38 mouse cellular contexts compared by ENCODE assay signal in the genomic region with DNA sequence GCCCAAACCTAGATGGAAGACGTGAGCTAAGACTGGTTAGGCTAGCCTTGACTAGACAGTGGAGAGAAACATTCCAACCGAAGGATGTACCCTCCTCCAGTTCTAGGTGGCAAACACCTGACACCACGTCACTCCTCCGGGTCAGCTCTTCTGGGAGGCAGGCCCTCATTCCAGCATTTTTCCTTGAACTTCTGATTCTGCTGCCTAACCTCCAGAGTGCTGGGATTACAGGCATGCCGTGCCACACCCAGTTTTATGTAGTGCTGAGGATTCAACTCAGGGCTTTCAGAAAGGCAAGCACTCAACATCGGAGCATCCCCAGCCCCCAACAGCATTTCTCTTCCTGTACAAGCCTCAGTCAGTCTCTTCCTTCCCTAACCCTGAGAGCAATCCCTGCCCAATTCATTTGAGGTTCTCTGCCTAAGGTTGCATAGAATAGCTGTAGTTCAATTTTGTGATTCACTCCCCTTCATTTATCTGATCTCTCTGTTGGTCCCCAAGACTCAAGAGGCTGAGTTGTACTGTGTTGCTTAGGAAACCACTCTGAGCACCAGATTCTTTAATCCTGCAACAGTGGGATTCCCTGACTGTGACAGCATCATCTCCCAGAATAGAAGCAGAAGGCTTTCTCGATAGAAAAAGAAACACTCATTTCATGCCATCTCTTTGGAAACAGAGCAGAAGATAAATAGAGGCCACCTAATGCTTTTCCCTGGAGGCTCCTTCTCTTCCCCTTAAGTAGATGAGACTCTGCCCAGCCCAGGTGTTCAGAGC. TPM values are rescaled to one million over a fixed set of nuclear protein-coding genes. Genes with fewer than 3 reads are reported as not detected.
DNase-seq lines count a peak whose midpoint lies in the region; ATAC-seq and TF ChIP-seq lines count a peak whose summit lies in the region.
"Had no signal": no experiment of that assay in that cellular context is flagged by ENCODE, and none has a peak within 500 bp of the region (broad histone marks: within the 10 kb centered on the region; RNA-seq: fewer than 3 reads in every experiment).

No protein-coding gene starts in this region.

- no peak for TF ChIP-seq POLR2A in CH12.LX (IDR thresholded peaks at IDR 0.05; ENCODE audit: low read depth, low read length)

- peak; percentile 61 for DNase-seq in forebrain, postnatal 0 days
- DNase-seq in left cerebral cortex, adult 2 months (ENCODE audit: extremely low spot score in 1 of 2, low spot score in 2 of 2): no peak
- no peak for DNase-seq in left cerebral cortex, postnatal 36 days (ENCODE audit: low spot score in 2 of 2)
- no peak for DNase-seq in CH12.LX (ENCODE audit: extremely low read depth)
- peak; percentile 88 for DNase-seq in brain, adult 2 months (ENCODE audit: low read depth, low spot score)
- no peak for DNase-seq in thymus, postnatal 14 days
- no peak for DNase-seq in kidney, postnatal 36 days
- DNase-seq: adrenal gland, adult 8-10 months; cerebellum, adult 11-12 months; cerebellum, postnatal 14 days; gastrocnemius, postnatal 36 days; kidney, adult 2 months; lung, embryonic 14.5 days; lung, postnatal 14 days had no signal

- TF ChIP-seq CTCF in forebrain, postnatal 0 days (IDR thresholded peaks at IDR 0.05; ENCODE audit: low read depth): no peak
- no peak for TF ChIP-seq CTCF in left cerebral cortex, adult 2 months (IDR thresholded peaks at IDR 0.05)
- TF ChIP-seq CTCF in CH12.LX (conservative IDR thresholded peaks at IDR 0.05 in 1 of 2, IDR thresholded peaks at IDR 0.05 in 1 of 2; ENCODE audit: low read depth in 2 of 2, low read length in 2 of 2): no peak

- no peak overlapping the region for H3K9ac ChIP-seq in forebrain, postnatal 0 days
- H3K9ac ChIP-seq in forebrain, embryonic 15.5 days (replicated peaks): no peak overlapping the region
- no peak overlapping the region for H3K9ac ChIP-seq in CH12.LX (ENCODE audit: insufficient read depth, low read depth)
- H3K9ac ChIP-seq: hindbrain, embryonic 12.5 days; intestine, embryonic 15.5 days; limb, embryonic 12.5 days; liver, embryonic 15.5 days; lung, embryonic 14.5 days; midbrain, embryonic 15.5 days had no signal

- peak; percentile 70 for ATAC-seq in forebrain, postnatal 0 days
- no peak for ATAC-seq in forebrain, embryonic 15.5 days (replicated peaks)
- ATAC-seq: hindbrain, postnatal 0 days; intestine, embryonic 15.5 days; midbrain, embryonic 15.5 days had no signal

- in situ Hi-C loops in CH12.LX (cut with MboI; ENCODE audit: low pct_ligation_motif_present, low pct_unique_long_range_greater_than_20kb, low sequenced_read_pairs): no loop called here

- H3K4me2 ChIP-seq in forebrain, postnatal 0 days (ENCODE audit: low read depth): no peak overlapping the region
- no peak overlapping the region for H3K4me2 ChIP-seq in forebrain, embryonic 15.5 days (replicated peaks)
- no peak overlapping the region for H3K4me2 ChIP-seq in CH12.LX (ENCODE audit: insufficient read depth, low read depth, poor library complexity, severe bottlenecking)
- H3K4me2 ChIP-seq: hindbrain, embryonic 12.5 days; intestine, embryonic 15.5 days; limb, embryonic 12.5 days; liver, embryonic 15.5 days; lung, embryonic 14.5 days; midbrain, embryonic 15.5 days had no signal

- peaks cover 5% of the 10 kb centered on the region; the same call in 1 of the 2 replicates for H3K4me1 ChIP-seq in forebrain, postnatal 0 days (ENCODE audit: insufficient read depth)
- H3K4me1 ChIP-seq in forebrain, embryonic 15.5 days: peaks cover 18% of the 10 kb centered on the region
- H3K4me1 ChIP-seq in CH12.LX (ENCODE audit: control insufficient read depth in 1 of 2, insufficient read depth in 2 of 2): peaks cover 6 to 34% of the 10 kb centered on the region in 2 experiments

- no peaks in the 10 kb centered on the region for H3K36me3 ChIP-seq in forebrain, postnatal 0 days (ENCODE audit: insufficient read depth)
- H3K36me3 ChIP-seq in forebrain, embryonic 15.5 days: no peaks in the 10 kb centered on the region
- no peaks in the 10 kb centered on the region for H3K36me3 ChIP-seq in CH12.LX (replicated peaks in 1 of 2; ENCODE audit: control insufficient read depth in 1 of 2, insufficient read depth in 1 of 2, low read length in 1 of 2)
- H3K36me3 ChIP-seq: hindbrain, embryonic 12.5 days; intestine, embryonic 15.5 days; limb, embryonic 12.5 days; liver, embryonic 15.5 days; midbrain, embryonic 15.5 days had no signal

- no peaks in the 10 kb centered on the region for H3K79me2 ChIP-seq in CH12.LX (replicated peaks; ENCODE audit: control insufficient read depth, extremely low read depth, insufficient read depth, poor library complexity, severe bottlenecking)

- no peaks in the 10 kb centered on the region for H3K9me3 ChIP-seq in forebrain, postnatal 0 days (ENCODE audit: low read length)
- no peaks in the 10 kb centered on the region for H3K9me3 ChIP-seq in forebrain, embryonic 15.5 days
- H3K9me3 ChIP-seq in CH12.LX (replicated peaks; ENCODE audit: low read length): no peaks in the 10 kb centered on the region
- H3K9me3 ChIP-seq: hindbrain, embryonic 12.5 days; intestine, embryonic 15.5 days; limb, embryonic 12.5 days; liver, embryonic 15.5 days; midbrain, embryonic 15.5 days had no signal

- no peak for TF ChIP-seq RAD21 in CH12.LX (IDR thresholded peaks at IDR 0.05; ENCODE audit: low read depth, low read length)

- no peak overlapping the region for H3K4me3 ChIP-seq in forebrain, postnatal 0 days (ENCODE audit: low read depth, low read length)
- H3K4me3 ChIP-seq in forebrain, embryonic 15.5 days: no peak overlapping the region
- no peak overlapping the region for H3K4me3 ChIP-seq in left cerebral cortex, adult 2 months
- H3K4me3 ChIP-seq in CH12.LX (replicated peaks in 1 of 3; ENCODE audit: low read depth in 2 of 3, low read length in 2 of 3, poor library complexity in 1 of 3): no peak overlapping the region
- H3K4me3 ChIP-seq: erythroblast, embryonic 14.5 days; hindbrain, embryonic 12.5 days; intestine, embryonic 15.5 days; limb, embryonic 12.5 days; liver, embryonic 15.5 days; midbrain, embryonic 15.5 days had no signal

- TF ChIP-seq EP300 in CH12.LX (IDR thresholded peaks at IDR 0.05; ENCODE audit: low read length): no peak

- intact Hi-C loops in left cerebral cortex, adult 2 months (cut with DNase I): loop anchor here (10.0 kb wide), 1 partner anchor 854 kb away; a partner anchor contains a TSS
- intact Hi-C loops in left cerebral cortex, postnatal 36 days (cut with DNase I): no loop called here

- H3K27me3 ChIP-seq in forebrain, postnatal 0 days (ENCODE audit: insufficient read depth, low read length): no peaks in the 10 kb centered on the region
- H3K27me3 ChIP-seq in forebrain, embryonic 15.5 days: no peaks in the 10 kb centered on the region
- H3K27me3 ChIP-seq in CH12.LX (replicated peaks): peaks cover 3% of the 10 kb centered on the region
- H3K27me3 ChIP-seq: intestine, embryonic 15.5 days; midbrain, embryonic 15.5 days had no signal

- dilution Hi-C loops in CH12.LX (cut with MboI; ENCODE audit: extremely low pct_ligation_motif_present, extremely low pct_unique_long_range_greater_than_20kb, low sequenced_read_pairs): no loop called here

- H3K27ac ChIP-seq in forebrain, postnatal 0 days (ENCODE audit: low read depth, low read length): peak overlapping the region; percentile 54; the same call in 1 of the 2 replicates
- H3K27ac ChIP-seq in forebrain, embryonic 15.5 days (replicated peaks): no peak overlapping the region
- peak overlapping the region; percentile 58 for H3K27ac ChIP-seq in left cerebral cortex, adult 2 months
- H3K27ac ChIP-seq in CH12.LX (ENCODE audit: insufficient read depth, low read depth): no peak overlapping the region
- H3K27ac ChIP-seq: hindbrain, embryonic 12.5 days; hindbrain, postnatal 0 days; intestine, embryonic 15.5 days; limb, embryonic 12.5 days; liver, embryonic 15.5 days; midbrain, embryonic 15.5 days had no signal

- WGBS in forebrain, postnatal 0 days: 76% methylated on average over 7 of the region's 7 CpGs
- WGBS in forebrain, embryonic 15.5 days: 85% methylated on average over 7 of the region's 7 CpGs

RNA-seq across cellular contexts. Expression of a gene that starts 10.2 kb away (rescaled TPM):
- total RNA-seq in forebrain, postnatal 0 days (2014; rRNA removed): 5.0 and 6.3 TPM in 2 replicates
- 2.8 and 3.0 TPM in 2 replicates for polyA plus RNA-seq in forebrain, postnatal 0 days (2015; fragmentation: Nextera tagmentation; extraction: Ambion mirVana)
- polyA plus RNA-seq in forebrain, embryonic 15.5 days (2015; fragmentation: Nextera tagmentation; extraction: Ambion mirVana): 2.4 TPM in 2 replicates
- 10 to 100 TPM; 28.4 to 31.2 TPM for total RNA-seq in left cerebral cortex, adult 2 months (2021)
- 10 to 100 TPM; 27.2 to 35.8 TPM for total RNA-seq in left cerebral cortex, postnatal 36 days (2021)
- total RNA-seq in CH12.LX (2012; rRNA removed) (0.21 TPM in 1 of 2 replicates, not detected in the other), CH12.LX (2014; rRNA removed) (not detected in 2 replicates)
- 0.10 and 0.14 TPM in 2 replicates for polyA plus RNA-seq in CH12.LX (2012; ENCODE audit: insufficient read length, low read depth)
- polyA plus RNA-seq: erythroblast, embryonic 14.5 days had no signal

RNA-seq across cellular contexts. Expression of a gene that starts 17.3 kb away (rescaled TPM):
- 80.3 and 83.0 TPM in 2 replicates for total RNA-seq in forebrain, postnatal 0 days (2014; rRNA removed)
- polyA plus RNA-seq in forebrain, postnatal 0 days (2015; fragmentation: Nextera tagmentation; extraction: Ambion mirVana): 52.7 and 57.6 TPM in 2 replicates
- polyA plus RNA-seq in forebrain, embryonic 15.5 days (2015; fragmentation: Nextera tagmentation; extraction: Ambion mirVana): 63.5 and 66.1 TPM in 2 replicates
- 10 to 100 TPM; 80.2 to 85.6 TPM for total RNA-seq in left cerebral cortex, adult 2 months (2021)
- total RNA-seq in left cerebral cortex, postnatal 36 days (2021): 10 to 100 TPM; 80.5 to 84.2 TPM
- total RNA-seq in CH12.LX (2012; rRNA removed) (33.0 and 52.2 TPM in 2 replicates), CH12.LX (2014; rRNA removed) (39.9 and 40.7 TPM in 2 replicates)
- polyA plus RNA-seq in CH12.LX (2012; ENCODE audit: insufficient read length, low read depth): 40.2 and 42.8 TPM in 2 replicates

RNA-seq across cellular contexts. Expression of a gene that starts 17.5 kb away (rescaled TPM):
- total RNA-seq in forebrain, postnatal 0 days (2014; rRNA removed): 2.0 and 3.2 TPM in 2 replicates
- polyA plus RNA-seq in forebrain, postnatal 0 days (2015; fragmentation: Nextera tagmentation; extraction: Ambion mirVana): 2.6 and 3.5 TPM in 2 replicates
- polyA plus RNA-seq in forebrain, embryonic 15.5 days (2015; fragmentation: Nextera tagmentation; extraction: Ambion mirVana): 21.2 and 23.0 TPM in 2 replicates
- total RNA-seq in left cerebral cortex, adult 2 months (2021): under 1 TPM; 0.77 to 0.89 TPM
- under 1 TPM; 0.43 to 0.74 TPM for total RNA-seq in left cerebral cortex, postnatal 36 days (2021)
- total RNA-seq in CH12.LX (2012; rRNA removed): 28.8 and 34.5 TPM in 2 replicates
- 21.6 and 22.8 TPM in 2 replicates for total RNA-seq in CH12.LX (2014; rRNA removed)
- polyA plus RNA-seq in CH12.LX (2012; ENCODE audit: insufficient read length, low read depth): 48.5 and 53.3 TPM in 2 replicates

RNA-seq across cellular contexts. Expression of a gene that starts 26.4 kb away (rescaled TPM):
- total RNA-seq in forebrain, postnatal 0 days (2014; rRNA removed): 0.29 TPM in 1 of 2 replicates, not detected in the other
- 0.07 TPM in 1 of 2 replicates, not detected in the other for polyA plus RNA-seq in forebrain, postnatal 0 days (2015; fragmentation: Nextera tagmentation; extraction: Ambion mirVana)
- 0.28 TPM in 1 of 2 replicates, not detected in the other for polyA plus RNA-seq in forebrain, embryonic 15.5 days (2015; fragmentation: Nextera tagmentation; extraction: Ambion mirVana)
- not detected for total RNA-seq in left cerebral cortex, adult 2 months (2021)
- total RNA-seq in left cerebral cortex, postnatal 36 days (2021): under 1 TPM in 1 of 2 experiments, not detected in 1; 0.59 TPM
- 0.08 and 0.13 TPM in 2 replicates for total RNA-seq in CH12.LX (2012; rRNA removed)
- total RNA-seq in CH12.LX (2014; rRNA removed): not detected in 2 replicates
- 0.12 TPM in 1 of 2 replicates, not detected in the other for polyA plus RNA-seq in CH12.LX (2012; ENCODE audit: insufficient read length, low read depth)
- total RNA-seq: adrenal gland, adult 8-10 months; gastrocnemius, adult 18-20 months; gastrocnemius, postnatal 36 days; heart, postnatal 25 days had no signal
- polyA plus RNA-seq: erythroblast, embryonic 14.5 days; liver, embryonic 15.5 days had no signal

RNA-seq across cellular contexts. Expression of a gene that starts 32.2 kb away (rescaled TPM):
- not detected in 2 replicates for total RNA-seq in forebrain, postnatal 0 days (2014; rRNA removed)
- polyA plus RNA-seq in forebrain, postnatal 0 days (2015; fragmentation: Nextera tagmentation; extraction: Ambion mirVana): not detected in 2 replicates
- not detected in 2 replicates for polyA plus RNA-seq in forebrain, embryonic 15.5 days (2015; fragmentation: Nextera tagmentation; extraction: Ambion mirVana)
- total RNA-seq in left cerebral cortex, adult 2 months (2021): not detected
- not detected for total RNA-seq in left cerebral cortex, postnatal 36 days (2021)
- total RNA-seq in CH12.LX (2012; rRNA removed) (not detected in 2 replicates), CH12.LX (2014; rRNA removed) (not detected in 2 replicates)
- polyA plus RNA-seq in CH12.LX (2012; ENCODE audit: insufficient read length, low read depth): not detected in 2 replicates
- total RNA-seq: adrenal gland, adult 8-10 months; gastrocnemius, adult 18-20 months; gastrocnemius, postnatal 36 days; heart, adult 8-10 months; heart, postnatal 25 days; hindbrain, postnatal 0 days; layer of hippocampus, postnatal 10 days; liver, adult 2 months; neutrophil, adult 5-6 weeks had no signal
- polyA plus RNA-seq: cortical plate, adult 2 months; embryonic facial prominence, embryonic 14.5 days; erythroblast, embryonic 14.5 days; forebrain, embryonic 11.5 days; heart, embryonic 14.5 days; hindbrain, embryonic 12.5 days; hindbrain, postnatal 0 days; intestine, embryonic 15.5 days; kidney, adult 2 months; kidney, embryonic 16.5 days; large intestine, adult 2 months; limb, embryonic 12.5 days; liver, adult 2 months; liver, embryonic 15.5 days; lung, embryonic 14.5 days; midbrain, embryonic 15.5 days; neural tube, embryonic 11.5 days; small intestine, adult 2 months; stomach, embryonic 14.5 days; urinary bladder, adult 2 months had no signal

Comparison
In these comparisons a context has a peak if more than half of its experiments do, and no peak if none do; other contexts are left out.
1. H3K27ac ChIP-seq: peak in forebrain, postnatal 0 days (single experiment) and left cerebral cortex, adult 2 months (single experiment); none in forebrain, embryonic 15.5 days (single experiment) and CH12.LX (single experiment).
2. DNase-seq: peak in forebrain, postnatal 0 days (single experiment) and brain, adult 2 months (single experiment); none in left cerebral cortex, adult 2 months (0 of 2), left cerebral cortex, postnatal 36 days (0 of 2), CH12.LX (single experiment), thymus, postnatal 14 days (single experiment) and kidney, postnatal 36 days (0 of 2).